Mouse (Mus musculus) CH12.LX (cell line): Measurements from ENCODE around the gene Tmem123. TPM values are rescaled to one million over a fixed set of nuclear protein-coding genes. Genes with fewer than 3 reads are reported as not detected.

Experiments
- DNase-seq: peaks from one replicate; pipeline ENCODE4 v3.0.0-alpha.2; 2013; ENCODE audit errors: extremely low read depth
- H3K27ac ChIP-seq: 2 replicates; pipeline ENCODE4 v1.5.1; 2012; ENCODE audit warnings: low read depth, mild to moderate bottlenecking, control low read depth, moderate library complexity; ENCODE audit not compliant: insufficient read depth
- H3K27me3 ChIP-seq: replicated peaks from 2 replicates; pipeline ENCODE3; 2012; ENCODE audit warnings: inconsistent platforms
- H3K36me3 ChIP-seq, 2 experiments: replicated peaks in 1 of 2; 2 replicates each; pipeline versions ENCODE3 to v1.6.1; 2012; ENCODE audit warnings: inconsistent platforms in 1 of 2, low read length in 1 of 2, mild to moderate bottlenecking in 1 of 2, mixed read lengths in 1 of 2, moderate library complexity in 1 of 2; ENCODE audit not compliant: control insufficient read depth in 1 of 2, insufficient read depth in 1 of 2
- H3K4me1 ChIP-seq, 2 experiments: 2 replicates each; pipeline ENCODE4 v1.6.1; 2012; ENCODE audit warnings: inconsistent platforms in 1 of 2, moderate library complexity in 1 of 2; ENCODE audit not compliant: insufficient read depth in 2 of 2, control insufficient read depth in 1 of 2
- H3K4me2 ChIP-seq: 2 replicates; pipeline ENCODE4 v1.6.1; 2012; ENCODE audit warnings: low read depth, mild to moderate bottlenecking, control low read depth; ENCODE audit not compliant: poor library complexity, insufficient read depth, severe bottlenecking
- H3K4me3 ChIP-seq, 3 experiments: fragments of 150-350 bp in 1 of 3; sonication (generic) in 1 of 3; replicated peaks in 1 of 3; 2 replicates each; pipeline versions ENCODE3 to v1.5.1; 2011 to 2012; ENCODE audit warnings: low read depth in 2 of 3, low read length in 2 of 3, mild to moderate bottlenecking in 2 of 3, moderate library complexity in 2 of 3, control low read depth in 1 of 3, improper control_type of control experiment in 1 of 3, inconsistent platforms in 1 of 3, mixed read lengths in 1 of 3; ENCODE audit not compliant: poor library complexity in 1 of 3
- H3K79me2 ChIP-seq: replicated peaks from 2 replicates; pipeline ENCODE4 v1.6.1; 2012; ENCODE audit warnings: mild to moderate bottlenecking, moderate library complexity; ENCODE audit not compliant: control insufficient read depth, poor library complexity, insufficient read depth, severe bottlenecking; ENCODE audit errors: extremely low read depth
- H3K9ac ChIP-seq: 2 replicates; pipeline ENCODE4 v1.6.1; 2012; ENCODE audit warnings: low read depth, mild to moderate bottlenecking, control low read depth, moderate library complexity; ENCODE audit not compliant: insufficient read depth
- H3K9me3 ChIP-seq: replicated peaks from 2 replicates; pipeline ENCODE3; 2012; ENCODE audit warnings: low read length, inconsistent platforms, mixed read lengths
- BHLHE40 ChIP-seq: IDR thresholded peaks from 2 replicates; pipeline ENCODE4 v1.6.1; 2011; ENCODE audit warnings: mild to moderate bottlenecking, low read depth, low read length, improper control_type of control experiment
- E2F4 ChIP-seq: IDR thresholded peaks from 2 replicates; pipeline ENCODE4 v1.6.1; 2011; ENCODE audit warnings: low read depth, low read length, improper control_type of control experiment; ENCODE audit not compliant: insufficient replicate concordance
- ETS1 ChIP-seq: conservative IDR thresholded peaks from 2 replicates; pipeline ENCODE4 v1.6.1; 2012; ENCODE audit warnings: low read depth, mild to moderate bottlenecking, inconsistent platforms, low read length, improper control_type of control experiment, moderate library complexity
- IRF4 ChIP-seq: IDR thresholded peaks from 2 replicates; pipeline ENCODE4 v1.6.1; 2014; ENCODE audit warnings: low read depth, mild to moderate bottlenecking, inconsistent platforms, low read length, improper control_type of control experiment
- JUN ChIP-seq: IDR thresholded peaks from 2 replicates; pipeline ENCODE4 v1.6.1; 2011; ENCODE audit warnings: low read depth, mild to moderate bottlenecking, low read length, improper control_type of control experiment, moderate library complexity; ENCODE audit not compliant: insufficient read depth
- JUND ChIP-seq: conservative IDR thresholded peaks from 2 replicates; pipeline ENCODE4 v1.6.1; 2011; ENCODE audit warnings: low read depth, low read length, improper control_type of control experiment
- MAFK ChIP-seq: IDR thresholded peaks from 2 replicates; pipeline ENCODE4 v1.6.1; 2011; ENCODE audit warnings: low read length, improper control_type of control experiment; ENCODE audit not compliant: insufficient replicate concordance
- MAX ChIP-seq: IDR thresholded peaks from 2 replicates; pipeline ENCODE4 v1.6.1; 2011; ENCODE audit warnings: low read length, improper control_type of control experiment
- MAZ ChIP-seq: IDR thresholded peaks from 2 replicates; pipeline ENCODE4 v1.6.1; 2012; ENCODE audit warnings: low read depth, mild to moderate bottlenecking, inconsistent platforms, low read length, improper control_type of control experiment, moderate library complexity
- MEF2A ChIP-seq: IDR thresholded peaks from 2 replicates; pipeline ENCODE4 v1.6.1; 2014; ENCODE audit warnings: low read depth, mild to moderate bottlenecking, inconsistent platforms, low read length, improper control_type of control experiment, borderline replicate concordance
- MYC ChIP-seq: IDR thresholded peaks from 2 replicates; pipeline ENCODE4 v1.6.1; 2011; ENCODE audit warnings: low read depth, mild to moderate bottlenecking, improper control_type of control experiment, low read length
- PAX5 ChIP-seq: IDR thresholded peaks from 2 replicates; pipeline ENCODE4 v1.6.1; 2012; ENCODE audit warnings: low read length, inconsistent platforms, mixed read lengths
- POLR2A ChIP-seq: IDR thresholded peaks from 2 replicates; pipeline ENCODE4 v1.6.1; 2011; ENCODE audit warnings: low read depth, mild to moderate bottlenecking, improper control_type of control experiment, low read length
- RAD21 ChIP-seq: IDR thresholded peaks from 2 replicates; pipeline ENCODE4 v1.6.1; 2011; ENCODE audit warnings: low read depth, mild to moderate bottlenecking, low read length, improper control_type of control experiment, moderate library complexity
- RCOR1 ChIP-seq: conservative IDR thresholded peaks from 2 replicates; pipeline ENCODE4 v1.6.1; 2012; ENCODE audit warnings: low read depth, mild to moderate bottlenecking, inconsistent platforms, low read length, improper control_type of control experiment
- SIN3A ChIP-seq: IDR thresholded peaks from 2 replicates; pipeline ENCODE4 v1.6.1; 2012; ENCODE audit warnings: low read length, improper control_type of control experiment, inconsistent platforms
- SMC3 ChIP-seq: IDR thresholded peaks from 2 replicates; pipeline ENCODE4 v1.6.1; 2011; ENCODE audit warnings: low read depth, low read length, improper control_type of control experiment
- TBP ChIP-seq: conservative IDR thresholded peaks from 2 replicates; pipeline ENCODE4 v1.6.1; 2011; ENCODE audit warnings: low read depth, low read length, improper control_type of control experiment
- TCF12 ChIP-seq: IDR thresholded peaks from 2 replicates; pipeline ENCODE4 v1.6.1; 2014; ENCODE audit warnings: low read depth, mild to moderate bottlenecking, inconsistent platforms, low read length, improper control_type of control experiment
- UBTF ChIP-seq: IDR thresholded peaks from 2 replicates; pipeline ENCODE4 v1.6.1; 2012; ENCODE audit warnings: low read depth, mild to moderate bottlenecking, inconsistent platforms, low read length, improper control_type of control experiment, moderate library complexity
- USF2 ChIP-seq: conservative IDR thresholded peaks from 2 replicates; pipeline ENCODE4 v1.6.1; 2011; ENCODE audit warnings: low read depth, low read length, improper control_type of control experiment
- ZKSCAN1 ChIP-seq: IDR thresholded peaks from 2 replicates; pipeline ENCODE4 v1.6.1; 2012; ENCODE audit warnings: low read depth, inconsistent platforms, low read length, improper control_type of control experiment, borderline replicate concordance
- ZMIZ1 ChIP-seq: IDR thresholded peaks from 2 replicates; pipeline ENCODE4 v1.6.1; 2012; ENCODE audit warnings: low read depth, mild to moderate bottlenecking, inconsistent platforms, low read length, improper control_type of control experiment
- ZNF384 ChIP-seq: IDR thresholded peaks from 2 replicates; pipeline ENCODE4 v1.6.1; 2012; ENCODE audit warnings: low read depth, low read length, improper control_type of control experiment, inconsistent platforms
- dilution Hi-C: fragments of 300-500 bp; cut with MboI; formaldehyde crosslinking; loops from 2 replicates; pipeline ENCODE4 v1.14.3; 2020; ENCODE audit warnings: low sequenced_read_pairs; ENCODE audit not compliant: extremely low pct_unique_long_range_greater_than_20kb, extremely low pct_ligation_motif_present
- in situ Hi-C: fragments of 300-500 bp; cut with MboI; formaldehyde crosslinking; loops from 3 replicates; pipeline ENCODE4 v1.14.3; 2019; ENCODE audit warnings: low sequenced_read_pairs, low pct_ligation_motif_present, low pct_unique_long_range_greater_than_20kb, mixed read lengths
- polyA plus RNA-seq: library from polyadenylated mRNA; unstranded; fragments of >175 nt; gene quantifications from 2 replicates; pipeline ENCODE4 v1.2.1, GENCODE M21; 2012; ENCODE audit warnings: low read depth; ENCODE audit not compliant: insufficient read length
- total RNA-seq, 2 experiments: library from RNA; depleted of rRNA; stranded (reverse); fragments of 300-350 nt in 1 of 2; fragments of >200 nt in 1 of 2; gene quantifications; 2 replicates each; pipeline ENCODE4 v1.2.3; 2012 to 2014

The Tmem123 gene
- total and polyA plus RNA-seq, 3 experiments = 61.1 to 183 (median 107) TPM

GRCm38 (mm10) chr9:7773686-7774085, 9.8 kb downstream of the Tmem123 start:
- no peak overlapping the region for H3K4me3 ChIP-seq
- DNase-seq = no peak
- peaks cover 39% of the 10 kb centered on the region for H3K79me2 ChIP-seq
- H3K9ac ChIP-seq = no peak overlapping the region
- H3K9me3 ChIP-seq = no peaks in the 10 kb centered on the region
- H3K27ac ChIP-seq = no peak overlapping the region
- dilution Hi-C loops (no loop called here), in situ Hi-C loops (loop anchor here (5.0 kb wide), 1 partner anchor 59 kb away; no protein-coding TSS in a partner anchor)
- no peak overlapping the region for H3K4me2 ChIP-seq
- H3K36me3 ChIP-seq = peaks cover 76 to 98% of the 10 kb centered on the region in 2 experiments
- no peaks in the 10 kb centered on the region for H3K27me3 ChIP-seq
- peaks cover 6 to 58% of the 10 kb centered on the region in 2 experiments; a peak in 3 of 4 replicates for H3K4me1 ChIP-seq
- TF ChIP-seq BHLHE40 (no peak), RCOR1 (no peak)

- TF ChIP-seq POLR2A (no peak), ZMIZ1 (no peak), SIN3A (no peak), ZNF384 (no peak), MAFK (no peak), RCOR1 (no peak), MYC (no peak), MEF2A (no peak), TBP (no peak), ZKSCAN1 (no peak), UBTF (no peak), ETS1 (no peak), MAZ (no peak)
- Histone ChIP-seq H3K36me3 (peaks cover 76 to 98% of the 10 kb centered on the region in 2 experiments), H3K27ac (no peak overlapping the region), H3K27me3 (no peaks in the 10 kb centered on the region), H3K4me2 (no peak overlapping the region), H3K4me3 (no peak overlapping the region), H3K79me2 (peaks cover 34% of the 10 kb centered on the region), H3K9me3 (no peaks in the 10 kb centered on the region), H3K9ac (no peak overlapping the region), H3K4me1 (peaks cover 6 to 62% of the 10 kb centered on the region in 2 experiments; a peak in 3 of 4 replicates)
- in situ Hi-C loops = loop anchor here (5.0 kb wide), 1 partner anchor 58 kb away; no protein-coding TSS in a partner anchor
- no peak for DNase-seq
- dilution Hi-C loops = no loop called here
These were observed 10.7 kb downstream of the Tmem123 start for GRCm38 (mm10) chr9:7774538-7774937.

GRCm38 (mm10) chr9:7775011-7775410, 11.2 kb downstream of the Tmem123 start:
- H3K4me1 ChIP-seq = peaks cover 6 to 66% of the 10 kb centered on the region in 2 experiments; a peak in 3 of 4 replicates

More at GRCm38 (mm10) chr9:7775011-7775410, 11.2 kb downstream of the Tmem123 start:
- no peak overlapping the region for H3K9ac ChIP-seq
- in situ Hi-C loops (no loop called here), dilution Hi-C loops (no loop called here)
- H3K79me2 ChIP-seq = peaks cover 30% of the 10 kb centered on the region
- no peaks in the 10 kb centered on the region for H3K27me3 ChIP-seq
- no peak overlapping the region for H3K27ac ChIP-seq
- H3K4me3 ChIP-seq = no peak overlapping the region
- DNase-seq = no peak
- TF ChIP-seq POLR2A (no peak), JUN (no peak), RAD21 (no peak), MYC (no peak), MAFK (no peak), ZMIZ1 (no peak), IRF4 (no peak), TCF12 (no peak), E2F4 (no peak), PAX5 (no peak), MAX (no peak), USF2 (no peak), SMC3 (no peak), MEF2A (no peak), JUND (no peak)
- no peaks in the 10 kb centered on the region for H3K9me3 ChIP-seq
- H3K4me2 ChIP-seq = no peak overlapping the region
- H3K36me3 ChIP-seq = peaks cover 76 to 98% of the 10 kb centered on the region in 2 experiments
